Mouse (Mus musculus) lung, embryonic 15.5 days (tissue): Measurements from ENCODE around the gene Col15a1. TPM values are rescaled to one million over a fixed set of nuclear protein-coding genes. Genes with fewer than 3 reads are reported as not detected.

Experiments
- ATAC-seq: fragments of 200-750 bp; cut with Nextera tagmentation; 2 replicates; pipeline ENCODE4 v1.8.0; 2017; ENCODE audit warnings: moderate number of reproducible peaks, borderline replicate concordance; ENCODE audit not compliant: low FRiP score, low TSS enrichment; ENCODE audit errors: extremely low read depth
- H3K27ac ChIP-seq: fragments of 300-500 bp; sonication (generic); 2 replicates; pipeline ENCODE4 v1.5.1; 2015; ENCODE audit warnings: moderate library complexity, mild to moderate bottlenecking, inconsistent platforms
- H3K27me3 ChIP-seq: fragments of 300-500 bp; sonication (generic); 2 replicates; pipeline ENCODE4 v1.6.1; 2015; ENCODE audit warnings: inconsistent platforms
- H3K36me3 ChIP-seq: fragments of 300-500 bp; sonication (generic); 2 replicates; pipeline ENCODE4 v1.6.1; 2015; ENCODE audit warnings: inconsistent platforms
- H3K4me1 ChIP-seq: fragments of 300-500 bp; sonication (generic); 2 replicates; pipeline ENCODE4 v1.6.1; 2015; ENCODE audit warnings: inconsistent platforms
- H3K4me2 ChIP-seq: fragments of 300-500 bp; sonication (generic); 2 replicates; pipeline ENCODE4 v1.6.1; 2015; ENCODE audit warnings: inconsistent platforms, mild to moderate bottlenecking, moderate library complexity
- H3K4me3 ChIP-seq: fragments of 300-500 bp; sonication (generic); 2 replicates; pipeline ENCODE4 v1.5.1; 2015; ENCODE audit warnings: mild to moderate bottlenecking, inconsistent platforms
- H3K9ac ChIP-seq: fragments of 300-500 bp; sonication (generic); 2 replicates; pipeline ENCODE4 v1.6.1; 2015; ENCODE audit warnings: inconsistent platforms
- H3K9me3 ChIP-seq: fragments of 300-500 bp; sonication (generic); 2 replicates; pipeline ENCODE4 v1.6.1; 2016; ENCODE audit warnings: inconsistent platforms
- WGBS: fragments of 180-500 bp; shearing (Covaris S2); methylation state at CpG from one replicate; pipeline ENCODE4 v1.1.7; 2015; 5-methylcytosine and 5-hydroxymethylcytosine counted together
- polyA plus RNA-seq: library from polyadenylated mRNA; unstranded; fragments of >200 nt; fragmentation: Nextera tagmentation; extraction: Ambion mirVana; gene quantifications from 2 replicates; pipeline ENCODE4 v1.2.1, GENCODE M21; 2015

Col15a1 gene
- polyA plus RNA-seq, 1 experiment from 2014 or later = 25.8 TPM

GRCm38 (mm10) chr4:47312676-47313075 lies 104.7 kb downstream of the Col15a1 start:
- ATAC-seq = no peak
- Histone ChIP-seq H3K4me3 (no peak overlapping the region), H3K36me3 (no peaks in the 10 kb centered on the region), H3K4me1 (0 out of 2 replicates have a peak, but pooled peaks cover 6% of the 10 kb centered on the region), H3K27me3 (no peaks in the 10 kb centered on the region), H3K4me2 (no peak overlapping the region), H3K9me3 (no peaks in the 10 kb centered on the region), H3K27ac (no peak overlapping the region), H3K9ac (no peak overlapping the region)
- 63% methylated on average over 14 of the region's 14 CpGs for WGBS

- H3K27ac ChIP-seq = no peak overlapping the region
- no peaks in the 10 kb centered on the region for H3K9me3 ChIP-seq
- no peak overlapping the region for H3K4me2 ChIP-seq
- no peaks in the 10 kb centered on the region for H3K27me3 ChIP-seq
- H3K4me3 ChIP-seq = no peak overlapping the region
- no peaks in the 10 kb centered on the region for H3K36me3 ChIP-seq
- peaks cover 6% of the 10 kb centered on the region; the same call in 1 of the 2 replicates for H3K4me1 ChIP-seq
- WGBS = 74% methylated on average over 8 of the region's 8 CpGs
- H3K9ac ChIP-seq = no peak overlapping the region
- no peak for ATAC-seq
Observed at GRCm38 (mm10) chr4:47313710-47314410, 105.9 kb downstream of the Col15a1 start.

GRCm38 (mm10) chr4:47315458-47315857 lies 107.5 kb downstream of the Col15a1 start:
- no peak overlapping the region for H3K4me3 ChIP-seq
- H3K9me3 ChIP-seq = no peaks in the 10 kb centered on the region
- no peaks in the 10 kb centered on the region for H3K27me3 ChIP-seq
- no peak overlapping the region for H3K9ac ChIP-seq
- no peaks in the 10 kb centered on the region for H3K36me3 ChIP-seq
- H3K4me2 ChIP-seq = no peak overlapping the region
- no peak overlapping the region for H3K27ac ChIP-seq
- peaks cover 6% of the 10 kb centered on the region; the same call in 1 of the 2 replicates for H3K4me1 ChIP-seq
- no peak for ATAC-seq
- 51% methylated on average over 2 of the region's 2 CpGs for WGBS

DNA sequence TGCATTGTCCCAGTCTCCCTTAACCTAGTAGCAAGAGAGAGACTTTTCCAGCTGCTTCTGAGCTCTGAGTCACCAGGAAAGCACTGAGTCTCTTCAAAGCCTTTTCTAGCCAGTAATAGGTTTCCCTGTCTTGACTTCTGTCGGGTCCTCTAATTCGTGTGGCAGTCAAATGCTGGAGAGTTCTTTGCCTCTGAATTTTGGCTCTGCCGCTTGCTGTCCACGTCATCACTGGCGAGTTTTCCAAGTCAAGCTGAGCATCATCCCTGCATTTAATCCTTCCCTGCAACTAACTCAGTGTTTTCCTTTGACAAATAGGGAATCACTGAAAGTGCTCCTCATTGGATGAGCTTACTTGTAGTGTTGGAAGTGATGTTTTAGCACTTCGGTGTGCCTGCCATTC lies 108.5 kb downstream of the Col15a1 start:
- H3K9ac ChIP-seq = no peak overlapping the region
- no peak overlapping the region for H3K4me2 ChIP-seq
- no peaks in the 10 kb centered on the region for H3K36me3 ChIP-seq
- peaks cover 3% of the 10 kb centered on the region; the same call in 1 of the 2 replicates for H3K4me1 ChIP-seq
- no peaks in the 10 kb centered on the region for H3K9me3 ChIP-seq
- no peaks in the 10 kb centered on the region for H3K27me3 ChIP-seq
- H3K27ac ChIP-seq = no peak overlapping the region
- ATAC-seq = no peak
- WGBS = 62% methylated on average over 6 of the region's 6 CpGs
- H3K4me3 ChIP-seq = no peak overlapping the region

GRCm38 (mm10) chr4:47319561-47320321 lies 111.8 kb downstream of the Col15a1 start:
- ATAC-seq = no peak
- H3K9ac ChIP-seq = no peak overlapping the region
- H3K9me3 ChIP-seq = no peaks in the 10 kb centered on the region
- 71% methylated on average over 10 of the region's 10 CpGs for WGBS
- H3K4me3 ChIP-seq = no peak overlapping the region
- no peaks in the 10 kb centered on the region; the same call in 1 of the 2 replicates for H3K4me1 ChIP-seq
- no peak overlapping the region for H3K4me2 ChIP-seq
- no peak overlapping the region for H3K27ac ChIP-seq
- H3K36me3 ChIP-seq = no peaks in the 10 kb centered on the region
- no peaks in the 10 kb centered on the region for H3K27me3 ChIP-seq

DNA sequence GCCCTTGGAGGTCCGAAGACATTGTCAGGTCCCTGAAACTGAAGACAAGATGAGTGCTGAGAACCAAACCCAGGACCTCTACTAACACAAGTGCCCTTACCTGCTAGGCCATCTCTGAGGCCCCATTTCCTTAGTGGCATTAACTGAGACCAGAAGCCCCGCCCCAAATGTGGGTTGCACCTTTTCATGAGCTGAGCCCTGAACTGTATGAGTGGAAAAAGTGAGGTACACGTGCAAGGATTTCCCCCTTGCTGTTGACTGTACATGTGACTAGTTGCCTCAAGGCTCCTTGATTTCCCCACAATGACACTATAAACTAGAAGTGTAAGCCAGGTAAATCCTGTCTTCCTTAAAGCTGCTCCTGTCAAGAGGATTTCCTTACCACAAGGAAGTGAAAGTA lies 114.4 kb downstream of the Col15a1 start:
- H3K9me3 ChIP-seq = no peaks in the 10 kb centered on the region
- WGBS = 73% methylated on average over 3 of the region's 3 CpGs

DNA sequence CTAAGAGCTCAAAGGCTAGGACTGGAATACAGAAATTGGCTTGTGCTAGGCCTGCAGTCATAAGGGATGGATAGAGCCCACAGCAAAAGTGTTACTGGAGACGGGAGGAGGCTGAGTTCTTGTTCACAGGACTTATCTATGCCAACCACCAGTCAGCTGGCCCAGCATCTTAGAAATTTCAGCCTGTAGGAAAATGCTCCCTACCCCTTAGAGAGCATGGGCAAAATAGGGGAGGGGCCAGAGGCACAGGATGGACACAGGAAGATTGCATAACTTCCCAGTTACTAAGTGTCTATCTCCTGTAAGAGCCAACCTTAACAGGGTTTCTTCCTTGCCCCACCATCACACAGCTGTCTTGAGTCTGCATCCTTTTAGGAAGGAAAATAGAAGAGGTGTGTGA lies 116.2 kb downstream of the Col15a1 start:
- H3K27ac ChIP-seq = no peak overlapping the region
- no peak overlapping the region for H3K4me3 ChIP-seq
- H3K4me1 ChIP-seq = 0 out of 2 replicates have a peak, but pooled peaks cover 9% of the 10 kb centered on the region
- no peak overlapping the region for H3K4me2 ChIP-seq
- no peak overlapping the region for H3K9ac ChIP-seq
- no peaks in the 10 kb centered on the region for H3K36me3 ChIP-seq
- no peaks in the 10 kb centered on the region for H3K9me3 ChIP-seq
- 76% methylated on average over 1 of the region's 1 CpGs for WGBS
- no peak for ATAC-seq
- H3K27me3 ChIP-seq = no peaks in the 10 kb centered on the region

More for the DNA sequence above, 114.4 kb downstream of the Col15a1 start:
- no peaks in the 10 kb centered on the region; the same call in 1 of the 2 replicates for H3K4me1 ChIP-seq
- no peak overlapping the region for H3K27ac ChIP-seq
- H3K9ac ChIP-seq = no peak overlapping the region
- H3K36me3 ChIP-seq = no peaks in the 10 kb centered on the region
- no peaks in the 10 kb centered on the region for H3K27me3 ChIP-seq
- H3K4me2 ChIP-seq = no peak overlapping the region
- ATAC-seq = no peak
- H3K4me3 ChIP-seq = no peak overlapping the region

DNA sequence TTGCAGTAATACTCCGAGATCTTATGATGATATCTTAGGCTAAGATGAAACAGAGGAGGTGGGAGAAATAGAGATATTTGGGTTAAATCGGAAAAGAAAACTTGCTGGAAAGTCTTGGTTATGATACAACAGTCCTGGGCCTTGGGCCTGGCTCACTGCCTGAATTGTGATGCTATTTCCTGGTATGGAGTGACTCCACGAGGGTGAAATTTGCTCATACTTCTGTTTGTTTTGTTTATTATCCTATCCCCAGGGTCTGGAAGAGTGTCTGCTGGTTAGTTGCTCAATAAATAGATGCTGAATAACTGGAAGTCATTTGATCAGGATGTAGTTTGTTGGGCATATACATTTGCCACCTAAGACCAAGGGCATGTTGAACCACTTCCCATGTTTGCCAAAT lies 119.8 kb downstream of the Col15a1 start:
- H3K4me2 ChIP-seq = no peak overlapping the region
- H3K9me3 ChIP-seq = no peaks in the 10 kb centered on the region
- no peak overlapping the region for H3K9ac ChIP-seq
- no peak overlapping the region for H3K4me3 ChIP-seq
- 62% methylated on average over 3 of the region's 3 CpGs for whole genome bisulfite sequencing
- no peak overlapping the region for H3K27ac ChIP-seq
- H3K27me3 ChIP-seq = no peaks in the 10 kb centered on the region
- H3K4me1 ChIP-seq = 0 out of 2 replicates have a peak, but pooled peaks cover 9% of the 10 kb centered on the region
- ATAC-seq = no peak
- no peaks in the 10 kb centered on the region for H3K36me3 ChIP-seq

GRCm38 (mm10) chr4:47329285-47329684 lies 121.3 kb downstream of the Col15a1 start:
- Histone ChIP-seq H3K9me3 (no peaks in the 10 kb centered on the region), H3K36me3 (no peaks in the 10 kb centered on the region), H3K4me1 (0 out of 2 replicates have a peak, but pooled peaks cover 9% of the 10 kb centered on the region), H3K27ac (no peak overlapping the region), H3K27me3 (no peaks in the 10 kb centered on the region), H3K4me2 (no peak overlapping the region), H3K4me3 (no peak overlapping the region), H3K9ac (no peak overlapping the region)
- peak; percentile 46; the same call in 1 of the 2 replicates for ATAC-seq
- WGBS = 3% methylated on average over 1 of the region's 1 CpGs

- Histone ChIP-seq H3K27ac (no peak overlapping the region), H3K4me3 (no peak overlapping the region), H3K27me3 (no peaks in the 10 kb centered on the region), H3K36me3 (no peaks in the 10 kb centered on the region), H3K4me2 (no peak overlapping the region), H3K9ac (no peak overlapping the region), H3K9me3 (no peaks in the 10 kb centered on the region), H3K4me1 (0 out of 2 replicates have a peak, but pooled peaks cover 9% of the 10 kb centered on the region)
- ATAC-seq = no peak
- 87% methylated on average over 13 of the region's 13 CpGs for WGBS
Observed at GRCm38 (mm10) chr4:47330378-47331052, 122.6 kb downstream of the Col15a1 start.

DNA sequence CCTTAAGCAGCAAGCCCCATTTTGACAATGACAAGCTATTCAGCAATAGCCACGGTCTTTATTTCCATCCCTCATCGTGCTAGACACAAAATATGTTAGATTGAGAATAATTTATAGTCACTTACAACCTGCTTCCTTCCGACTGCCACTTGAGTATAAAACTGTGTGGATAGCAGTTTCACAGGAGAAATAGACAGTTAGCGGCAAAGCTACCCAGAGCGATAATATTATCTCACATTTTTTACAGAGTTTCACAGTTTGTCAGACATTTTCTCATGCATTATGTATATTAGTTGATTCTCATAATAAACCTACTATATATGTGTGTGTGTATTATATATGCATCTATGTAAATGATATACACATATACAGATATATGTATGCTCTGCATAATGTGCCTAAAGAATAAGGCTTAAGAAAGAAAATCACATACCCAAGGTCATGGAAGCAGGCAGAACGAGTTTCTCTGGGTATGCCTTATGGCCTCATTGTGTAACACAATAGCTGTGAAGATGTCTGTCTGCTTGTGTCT lies 124.9 kb downstream of the Col15a1 start:
- no peaks in the 10 kb centered on the region for H3K27me3 ChIP-seq
- H3K9ac ChIP-seq = no peak overlapping the region
- H3K4me3 ChIP-seq = no peak overlapping the region
- H3K4me1 ChIP-seq = 0 out of 2 replicates have a peak, but pooled peaks cover 9% of the 10 kb centered on the region
- 84% methylated on average over 6 of the region's 6 CpGs for WGBS
- no peaks in the 10 kb centered on the region for H3K9me3 ChIP-seq
- no peak overlapping the region for H3K4me2 ChIP-seq
- no peak for ATAC-seq
- H3K27ac ChIP-seq = no peak overlapping the region
- H3K36me3 ChIP-seq = no peaks in the 10 kb centered on the region
